Mouse (Mus musculus) spleen, adult 2 months (tissue): Measurements from ENCODE around the gene Vwa5b1. TPM values are rescaled to one million over a fixed set of nuclear protein-coding genes. Genes with fewer than 3 reads are reported as not detected.

Source experiments
- DNase-seq, 2 experiments: peaks; one replicate each; pipeline versions ENCODE4 v3.0.0 to v3.0.0-alpha.2; 2012 to 2021; ENCODE audit warnings: low spot score in 2 of 2, low read depth in 1 of 2
- H3K27ac ChIP-seq: fragments of 200-500 bp; 2 replicates; pipeline ENCODE4 v1.5.1; 2012; ENCODE audit warnings: low read length, inconsistent platforms; ENCODE audit not compliant: insufficient read depth
- H3K27me3 ChIP-seq: fragments of 200-500 bp; 2 replicates; pipeline ENCODE4 v1.6.1; 2012; ENCODE audit warnings: mild to moderate bottlenecking, moderate library complexity, low read length, inconsistent platforms; ENCODE audit not compliant: control insufficient read depth, insufficient read depth
- H3K36me3 ChIP-seq: fragments of 200-500 bp; 2 replicates; pipeline ENCODE4 v1.6.1; 2012; ENCODE audit warnings: mild to moderate bottlenecking, low read length, inconsistent platforms; ENCODE audit not compliant: control insufficient read depth, insufficient read depth
- H3K4me1 ChIP-seq: fragments of 200-500 bp; 2 replicates; pipeline ENCODE4 v1.6.1; 2011; ENCODE audit warnings: inconsistent platforms; ENCODE audit not compliant: control insufficient read depth, insufficient read depth, insufficient read length
- H3K4me3 ChIP-seq: fragments of 200-500 bp; 2 replicates; pipeline ENCODE4 v1.5.1; 2011; ENCODE audit warnings: mild to moderate bottlenecking, inconsistent platforms; ENCODE audit not compliant: insufficient read depth, insufficient read length; ENCODE audit errors: extremely low read depth
- CTCF ChIP-seq: fragments of 200-500 bp; IDR thresholded peaks from 2 replicates; pipeline ENCODE4 v1.5.1; 2011; ENCODE audit warnings: mild to moderate bottlenecking, inconsistent platforms; ENCODE audit not compliant: insufficient read depth, insufficient read length, insufficient replicate concordance; ENCODE audit errors: extremely low read depth
- POLR2A ChIP-seq: fragments of 200-500 bp; IDR thresholded peaks from 2 replicates; pipeline ENCODE4 v1.6.1; 2011; ENCODE audit warnings: low read depth, low read length, inconsistent platforms
- WGBS: fragments of 180-500 bp; shearing (Covaris S2); methylation state at CpG from one replicate; pipeline ENCODE4 v1.1.7; 2018; 5-methylcytosine and 5-hydroxymethylcytosine counted together
- polyA plus RNA-seq: library from polyadenylated mRNA; depleted of rRNA; stranded (reverse); fragments of >200 nt; gene quantifications from 2 replicates; pipeline ENCODE4 v1.2.3, GENCODE M21; 2012

The Vwa5b1 gene
- polyA plus RNA-seq, 1 experiment, result not detected

GRCm38 (mm10) chr4:138584946-138585345, 50.7 kb downstream of the Vwa5b1 start:
- Histone ChIP-seq H3K4me3 (no peak overlapping the region), H3K36me3 (no peaks in the 10 kb centered on the region), H3K27me3 (no peaks in the 10 kb centered on the region), H3K27ac (no peak overlapping the region), H3K4me1 (no peaks in the 10 kb centered on the region)
- no peak for TF ChIP-seq POLR2A
- TF ChIP-seq CTCF, result no peak
- no peak for DNase-seq

GRCm38 (mm10) chr4:138582446-138582845, 53.2 kb downstream of the Vwa5b1 start:
- TF ChIP-seq POLR2A (no peak), CTCF (no peak)
- no peaks in the 10 kb centered on the region for H3K27me3 ChIP-seq
- H3K36me3 ChIP-seq, result no peaks in the 10 kb centered on the region
- no peak for DNase-seq
- no peak overlapping the region for H3K27ac ChIP-seq
- H3K4me3 ChIP-seq, result no peak overlapping the region
- WGBS, result 75% methylated on average over 4 of the region's 4 CpGs
- H3K4me1 ChIP-seq, result no peaks in the 10 kb centered on the region

GRCm38 (mm10) chr4:138578406-138578805, 57.3 kb downstream of the Vwa5b1 start:
- no peak for DNase-seq
- TF ChIP-seq CTCF (no peak), POLR2A (no peak)
- H3K4me3 ChIP-seq, result no peak overlapping the region
- H3K36me3 ChIP-seq, result no peaks in the 10 kb centered on the region
- no peaks in the 10 kb centered on the region for H3K4me1 ChIP-seq
- 67% methylated on average over 19 of the region's 19 CpGs for WGBS
- H3K27me3 ChIP-seq, result no peaks in the 10 kb centered on the region
- no peak overlapping the region for H3K27ac ChIP-seq

GRCm38 (mm10) chr4:138576661-138577060, 59.0 kb downstream of the Vwa5b1 start:
- Histone ChIP-seq H3K4me1 (no peaks in the 10 kb centered on the region), H3K36me3 (no peaks in the 10 kb centered on the region), H3K27ac (no peak overlapping the region), H3K4me3 (no peak overlapping the region), H3K27me3 (no peaks in the 10 kb centered on the region)
- WGBS, result 92% methylated on average over 3 of the region's 4 CpGs
- TF ChIP-seq POLR2A (no peak), CTCF (no peak)
- no peak for DNase-seq

GRCm38 (mm10) chr4:138574800-138575606, 60.7 kb downstream of the Vwa5b1 start:
- Histone ChIP-seq H3K27me3 (no peaks in the 10 kb centered on the region), H3K4me3 (no peak overlapping the region), H3K4me1 (no peaks in the 10 kb centered on the region), H3K36me3 (no peaks in the 10 kb centered on the region), H3K27ac (no peak overlapping the region)
- TF ChIP-seq POLR2A (no peak), CTCF (no peak)
- WGBS, result 81% methylated on average over 13 of the region's 13 CpGs
- no peak for DNase-seq

GRCm38 (mm10) chr4:138569928-138570327, 65.8 kb downstream of the Vwa5b1 start:
- no peak overlapping the region for H3K4me3 ChIP-seq
- no peak for DNase-seq
- H3K27ac ChIP-seq, result no peak overlapping the region
- no peaks in the 10 kb centered on the region for H3K36me3 ChIP-seq
- no peaks in the 10 kb centered on the region for H3K27me3 ChIP-seq
- TF ChIP-seq CTCF, result no peak
- TF ChIP-seq POLR2A, result no peak
- H3K4me1 ChIP-seq, result no peaks in the 10 kb centered on the region
- 29% methylated on average over 11 of the region's 11 CpGs for WGBS

- no peaks in the 10 kb centered on the region for H3K27me3 ChIP-seq
- TF ChIP-seq POLR2A, result no peak
- TF ChIP-seq CTCF, result no peak
- 81% methylated on average over 2 of the region's 2 CpGs for WGBS
- H3K4me1 ChIP-seq, result no peaks in the 10 kb centered on the region
- H3K36me3 ChIP-seq, result no peaks in the 10 kb centered on the region
- DNase-seq, result no peak
- H3K27ac ChIP-seq, result no peak overlapping the region
- H3K4me3 ChIP-seq, result no peak overlapping the region
Observed at GRCm38 (mm10) chr4:138568275-138568674, 67.4 kb downstream of the Vwa5b1 start.
